9 mouse cellular contexts compared by ENCODE assay signal in genomic region chr12:40248454-40249180, GRCm38 (mm10). TPM values are rescaled to one million over a fixed set of nuclear protein-coding genes. Genes with fewer than 3 reads are reported as not detected.
DNase-seq lines count a peak whose midpoint lies in the region; ATAC-seq and TF ChIP-seq lines count a peak whose summit lies in the region.
"Had no signal": no experiment of that assay in that cellular context is flagged by ENCODE, and none has a peak within 500 bp of the region (broad histone marks: within the 10 kb centered on the region; RNA-seq: fewer than 3 reads in every experiment).

Ifrd1 (minus strand) TSS chr12:40248504.

- no peaks in the 10 kb centered on the region for H3K27me3 ChIP-seq in thymus, adult 2 months (ENCODE audit: control insufficient read depth, insufficient read depth, low read length)
- no peaks in the 10 kb centered on the region for H3K27me3 ChIP-seq in embryonic facial prominence, embryonic 15.5 days
- H3K27me3 ChIP-seq in heart, embryonic 16.5 days (ENCODE audit: control insufficient read depth, insufficient read depth, low read length): no peaks in the 10 kb centered on the region
- H3K27me3 ChIP-seq in midbrain, embryonic 13.5 days: no peaks in the 10 kb centered on the region

- no peak for TF ChIP-seq CTCF in thymus, adult 2 months (IDR thresholded peaks at IDR 0.05; ENCODE audit: borderline replicate concordance, control insufficient read depth, extremely low read depth, insufficient read depth, low read length, poor library complexity)

- H3K27ac ChIP-seq in thymus, adult 2 months (ENCODE audit: control insufficient read depth, insufficient read depth, low read length): no peak within 1 kb of the TSS
- H3K27ac ChIP-seq in embryonic facial prominence, embryonic 15.5 days (replicated peaks): no peak within 1 kb of the TSS
- peak within 1 kb of the TSS; percentile 41; the same call in 1 of the 2 replicates for H3K27ac ChIP-seq in heart, embryonic 16.5 days (ENCODE audit: low read length)
- H3K27ac ChIP-seq in midbrain, embryonic 13.5 days: no peak within 1 kb of the TSS

- H3K36me3 ChIP-seq in thymus, adult 2 months (ENCODE audit: control insufficient read depth, insufficient read depth, low read length): no peaks in the 10 kb centered on the region
- H3K36me3 ChIP-seq in embryonic facial prominence, embryonic 15.5 days: no peaks in the 10 kb centered on the region
- no peaks in the 10 kb centered on the region for H3K36me3 ChIP-seq in heart, embryonic 16.5 days (ENCODE audit: control insufficient read depth, insufficient read depth)
- H3K36me3 ChIP-seq in midbrain, embryonic 13.5 days: no peaks in the 10 kb centered on the region

- TF ChIP-seq POLR2A in thymus, adult 2 months (IDR thresholded peaks at IDR 0.05; ENCODE audit: control insufficient read depth, extremely low read depth, insufficient read depth, low read length, poor library complexity): no peak

- 14% methylated on average over 5 of the region's 5 CpGs for WGBS in thymus, adult 2 months
- WGBS in embryonic facial prominence, embryonic 15.5 days: 69% methylated on average over 5 of the region's 5 CpGs
- WGBS in heart, embryonic 16.5 days: 64% methylated on average over 5 of the region's 5 CpGs
- 86% methylated on average over 5 of the region's 5 CpGs for WGBS in midbrain, embryonic 13.5 days

- no peaks in the 10 kb centered on the region for H3K9me3 ChIP-seq in embryonic facial prominence, embryonic 15.5 days (replicated peaks)
- H3K9me3 ChIP-seq in heart, embryonic 16.5 days (replicated peaks; ENCODE audit: control insufficient read depth, low read length): no peaks in the 10 kb centered on the region
- no peaks in the 10 kb centered on the region for H3K9me3 ChIP-seq in midbrain, embryonic 13.5 days

- H3K4me3 ChIP-seq in thymus, adult 2 months (ENCODE audit: control insufficient read depth, insufficient read depth, low read length): no peak within 1 kb of the TSS
- no peak within 1 kb of the TSS for H3K4me3 ChIP-seq in embryonic facial prominence, embryonic 15.5 days (replicated peaks)
- no peak within 1 kb of the TSS for H3K4me3 ChIP-seq in heart, embryonic 16.5 days (ENCODE audit: low read length)
- H3K4me3 ChIP-seq in midbrain, embryonic 13.5 days (replicated peaks): no peak within 1 kb of the TSS
- H3K4me3 ChIP-seq: erythroblast, embryonic 14.5 days had no signal

- intact Hi-C loops in left cerebral cortex, postnatal 36 days (cut with DNase I): no loop called here

- DNase-seq in thymus, adult 2 months: no peak
- DNase-seq in thymus, postnatal 36 days: no peak
- DNase-seq in left cerebral cortex, postnatal 36 days (ENCODE audit: low spot score in 2 of 2): no peak
- DNase-seq in retina, postnatal 1 day: no peak
- DNase-seq in thymus, adult 18-20 months: no peak

- no peak within 1 kb of the TSS for H3K9ac ChIP-seq in embryonic facial prominence, embryonic 15.5 days
- no peak within 1 kb of the TSS for H3K9ac ChIP-seq in heart, embryonic 16.5 days (ENCODE audit: low read length)
- H3K9ac ChIP-seq in midbrain, embryonic 13.5 days (replicated peaks): no peak within 1 kb of the TSS

- no peak for ATAC-seq in embryonic facial prominence, embryonic 15.5 days (ENCODE audit: insufficient number of reproducible peaks, low FRiP score, low TSS enrichment, low read depth)
- no peak for ATAC-seq in heart, embryonic 16.5 days (replicated peaks; ENCODE audit: extremely low read depth, insufficient read depth, low FRiP score)
- ATAC-seq in midbrain, embryonic 13.5 days: no peak

- no peak within 1 kb of the TSS for H3K4me2 ChIP-seq in embryonic facial prominence, embryonic 15.5 days (replicated peaks)
- H3K4me2 ChIP-seq in heart, embryonic 16.5 days (ENCODE audit: low read depth, low read length): 0 out of 2 replicates have a peak within 1 kb of the TSS, but pooled peaks have one; percentile 25
- H3K4me2 ChIP-seq in midbrain, embryonic 13.5 days (replicated peaks): no peak within 1 kb of the TSS

- H3K4me1 ChIP-seq in thymus, adult 2 months (replicated peaks; ENCODE audit: control insufficient read depth, insufficient read depth, low read length): peaks cover 3% of the 10 kb centered on the region; the same call in 1 of the 2 replicates
- H3K4me1 ChIP-seq in embryonic facial prominence, embryonic 15.5 days: no peaks in the 10 kb centered on the region
- peaks cover 8% of the 10 kb centered on the region; the same call in 1 of the 2 replicates for H3K4me1 ChIP-seq in heart, embryonic 16.5 days (ENCODE audit: control insufficient read depth, insufficient read depth, low read length)
- H3K4me1 ChIP-seq in midbrain, embryonic 13.5 days (replicated peaks): peaks cover 3% of the 10 kb centered on the region

RNA-seq across cellular contexts. Expression of gene Ifrd1, which starts in this region (rescaled TPM):
- 23.4 and 27.9 TPM in 2 replicates for polyA plus RNA-seq in thymus, adult 2 months (2012; rRNA removed)
- 104 and 108 TPM in 2 replicates for polyA plus RNA-seq in embryonic facial prominence, embryonic 15.5 days (2015; fragmentation: Nextera tagmentation; extraction: Ambion mirVana)
- 88.7 and 91.9 TPM in 2 replicates for polyA plus RNA-seq in heart, embryonic 16.5 days (2015; fragmentation: Nextera tagmentation; extraction: Ambion mirVana)
- total RNA-seq in left cerebral cortex, postnatal 36 days (2021): 100 to 1,000 TPM; 112 to 114 TPM
- polyA plus RNA-seq in midbrain, embryonic 13.5 days (2015; fragmentation: Nextera tagmentation; extraction: Ambion mirVana): 164 and 172 TPM in 2 replicates
